Mouse (Mus musculus) spleen, adult 2 months (tissue): ENCODE results near the gene Rasgef1b. TPM values are rescaled to one million over a fixed set of nuclear protein-coding genes. Genes with fewer than 3 reads are reported as not detected.

Experiments used
- DNase-seq, 2 experiments: peaks; one replicate each; pipeline versions ENCODE4 v3.0.0 to v3.0.0-alpha.2; 2012 to 2021; ENCODE audit warnings: low spot score in 2 of 2, low read depth in 1 of 2
- H3K27ac ChIP-seq: fragments of 200-500 bp; 2 replicates; pipeline ENCODE4 v1.5.1; 2012; ENCODE audit warnings: low read length, inconsistent platforms; ENCODE audit not compliant: insufficient read depth
- H3K27me3 ChIP-seq: fragments of 200-500 bp; 2 replicates; pipeline ENCODE4 v1.6.1; 2012; ENCODE audit warnings: mild to moderate bottlenecking, moderate library complexity, low read length, inconsistent platforms; ENCODE audit not compliant: control insufficient read depth, insufficient read depth
- H3K36me3 ChIP-seq: fragments of 200-500 bp; 2 replicates; pipeline ENCODE4 v1.6.1; 2012; ENCODE audit warnings: mild to moderate bottlenecking, low read length, inconsistent platforms; ENCODE audit not compliant: control insufficient read depth, insufficient read depth
- H3K4me1 ChIP-seq: fragments of 200-500 bp; 2 replicates; pipeline ENCODE4 v1.6.1; 2011; ENCODE audit warnings: inconsistent platforms; ENCODE audit not compliant: control insufficient read depth, insufficient read depth, insufficient read length
- H3K4me3 ChIP-seq: fragments of 200-500 bp; 2 replicates; pipeline ENCODE4 v1.5.1; 2011; ENCODE audit warnings: mild to moderate bottlenecking, inconsistent platforms; ENCODE audit not compliant: insufficient read depth, insufficient read length; ENCODE audit errors: extremely low read depth
- CTCF ChIP-seq: fragments of 200-500 bp; IDR thresholded peaks from 2 replicates; pipeline ENCODE4 v1.5.1; 2011; ENCODE audit warnings: mild to moderate bottlenecking, inconsistent platforms; ENCODE audit not compliant: insufficient read depth, insufficient read length, insufficient replicate concordance; ENCODE audit errors: extremely low read depth
- POLR2A ChIP-seq: fragments of 200-500 bp; IDR thresholded peaks from 2 replicates; pipeline ENCODE4 v1.6.1; 2011; ENCODE audit warnings: low read depth, low read length, inconsistent platforms
- WGBS: fragments of 180-500 bp; shearing (Covaris S2); methylation state at CpG from one replicate; pipeline ENCODE4 v1.1.7; 2018; 5-methylcytosine and 5-hydroxymethylcytosine counted together
- polyA plus RNA-seq: library from polyadenylated mRNA; depleted of rRNA; stranded (reverse); fragments of >200 nt; gene quantifications from 2 replicates; pipeline ENCODE4 v1.2.3, GENCODE M21; 2012

Rasgef1b gene
- polyA plus RNA-seq, 1 experiment, result 13.9 TPM

DNA sequence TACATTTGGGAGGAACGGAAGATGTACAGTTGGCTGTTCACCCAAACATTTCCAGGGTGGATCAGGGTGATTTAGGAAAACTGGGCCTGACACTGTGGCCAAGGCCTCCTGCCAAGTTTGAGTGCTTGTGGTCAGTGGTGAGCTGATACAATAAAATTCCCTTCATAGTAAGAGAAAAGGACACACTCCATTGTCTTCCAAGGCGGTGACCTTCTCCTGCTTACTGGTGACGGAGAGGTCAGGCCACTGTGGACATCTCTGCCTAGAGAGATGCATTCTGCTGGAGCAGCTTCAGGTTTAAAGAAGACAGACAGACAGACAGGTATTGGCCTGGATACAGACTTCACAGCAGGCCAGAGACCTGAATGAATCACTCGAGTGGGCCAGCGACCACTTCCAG lies 340.7 kb downstream of the Rasgef1b start:
- no peak for DNase-seq
- H3K27ac ChIP-seq, result no peak overlapping the region; the same call in 1 of the 2 replicates
- no peak for TF ChIP-seq POLR2A
- TF ChIP-seq CTCF, result no peak
- H3K4me1 ChIP-seq, result peaks cover 20% of the 10 kb centered on the region
- no peak overlapping the region for H3K4me3 ChIP-seq
- WGBS, result 84% methylated on average over 5 of the region's 5 CpGs
- H3K36me3 ChIP-seq, result no peaks in the 10 kb centered on the region
- no peaks in the 10 kb centered on the region for H3K27me3 ChIP-seq

DNA sequence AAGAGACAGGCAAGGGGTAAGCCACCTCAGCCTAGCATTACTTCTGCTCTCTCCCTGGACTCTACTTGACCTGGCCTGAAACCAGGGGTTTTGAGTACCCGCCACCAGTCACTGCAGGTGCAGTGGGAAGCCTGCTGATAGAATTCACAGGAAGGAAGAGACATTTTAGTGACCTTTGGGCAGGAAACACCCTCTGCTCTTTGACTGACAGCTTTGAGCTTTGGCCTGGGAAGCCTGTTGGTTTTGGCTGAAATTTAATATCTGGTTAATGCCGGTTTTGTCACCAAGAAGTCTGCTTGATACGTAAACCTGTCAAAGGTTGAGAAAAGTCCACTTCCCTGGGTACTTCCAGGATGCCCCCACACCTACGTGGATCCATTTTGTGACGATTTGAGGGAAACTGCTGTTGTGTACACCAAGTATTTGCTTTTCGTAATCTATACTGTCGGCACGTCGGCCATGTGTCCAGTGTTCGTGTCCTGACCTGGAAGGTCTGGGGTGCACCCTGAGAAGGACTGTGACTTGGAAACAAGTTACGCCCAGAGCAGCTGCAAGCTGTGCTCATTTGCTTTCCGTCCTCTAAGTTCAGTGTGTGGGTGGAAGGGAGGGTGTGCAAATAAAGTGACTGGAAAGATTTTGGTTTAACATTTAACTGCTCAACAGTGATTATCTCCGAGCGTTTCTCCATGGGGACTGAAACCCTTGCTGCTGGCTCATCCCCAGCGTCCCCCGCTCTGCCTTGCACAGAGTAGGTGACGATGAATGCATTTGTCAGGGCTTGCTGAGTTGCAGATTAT lies 341.5 kb downstream of the Rasgef1b start:
- H3K4me1 ChIP-seq, result peaks cover 22% of the 10 kb centered on the region
- WGBS, result 74% methylated on average over 17 of the region's 17 CpGs
- no peak for DNase-seq
- H3K36me3 ChIP-seq, result no peaks in the 10 kb centered on the region
- TF ChIP-seq CTCF (no peak), POLR2A (no peak)
- peak overlapping the region; percentile 69 for H3K27ac ChIP-seq
- no peaks in the 10 kb centered on the region for H3K27me3 ChIP-seq
- no peak overlapping the region for H3K4me3 ChIP-seq

DNA sequence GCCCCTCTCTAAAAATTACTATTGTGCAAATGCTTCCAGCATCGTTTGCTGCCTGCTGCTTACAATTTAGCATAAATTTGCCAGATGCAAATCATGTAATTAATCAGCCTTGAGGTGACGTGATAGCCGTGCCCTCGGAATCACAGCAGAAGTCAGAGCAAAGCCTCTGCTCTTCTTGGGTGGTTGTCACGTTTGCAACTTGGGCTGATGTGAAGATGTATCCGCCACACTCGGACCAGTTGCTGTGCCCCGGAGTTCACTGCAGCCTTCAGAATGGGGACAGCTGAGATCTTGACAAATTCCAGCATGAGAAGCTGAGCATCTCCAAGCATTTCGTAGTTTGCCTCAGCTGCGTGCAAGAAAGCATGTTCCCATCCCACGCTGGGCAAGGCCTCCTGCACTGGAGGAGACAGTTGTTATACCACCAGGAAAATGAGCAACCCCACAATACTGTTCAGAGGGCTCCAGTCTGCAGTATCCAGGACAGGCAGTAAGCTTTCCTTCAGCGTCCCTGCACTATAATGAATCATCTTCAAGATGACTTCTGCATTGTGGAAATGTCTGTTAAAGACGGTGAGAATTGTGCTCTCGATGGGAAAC lies 342.5 kb downstream of the Rasgef1b start:
- no peak for TF ChIP-seq CTCF
- TF ChIP-seq POLR2A, result no peak
- Histone ChIP-seq H3K4me3 (no peak overlapping the region; the same call in 1 of the 2 replicates), H3K27ac (peak overlapping the region; percentile 2), H3K4me1 (peaks cover 27% of the 10 kb centered on the region), H3K27me3 (no peaks in the 10 kb centered on the region), H3K36me3 (no peaks in the 10 kb centered on the region)
- DNase-seq, result no peak
- 83% methylated on average over 14 of the region's 14 CpGs for WGBS

DNA sequence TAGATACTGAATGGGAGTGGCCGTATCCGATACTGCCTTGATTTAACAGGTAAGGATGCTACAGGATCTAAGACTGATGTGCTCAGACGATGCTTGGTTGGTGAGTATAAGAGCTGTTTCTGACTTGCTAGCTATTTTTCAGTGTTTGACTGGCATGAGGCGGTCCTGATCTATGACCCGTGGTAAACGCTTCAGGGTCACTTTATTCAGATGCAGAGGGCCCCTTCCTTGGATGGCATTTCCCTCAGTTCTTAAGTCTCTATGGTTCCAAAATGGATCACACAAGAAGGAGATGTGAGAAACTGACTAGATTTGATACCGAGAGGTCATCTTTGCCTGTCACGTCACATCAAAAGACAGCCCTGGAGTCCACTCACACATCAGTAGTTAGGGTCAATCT lies 343.1 kb downstream of the Rasgef1b start:
- no peak overlapping the region for H3K4me3 ChIP-seq
- H3K27ac ChIP-seq, result no peak overlapping the region
- WGBS, result 92% methylated on average over 8 of the region's 8 CpGs
- no peaks in the 10 kb centered on the region for H3K27me3 ChIP-seq
- TF ChIP-seq POLR2A, result no peak
- no peak for TF ChIP-seq CTCF
- DNase-seq, result no peak
- H3K4me1 ChIP-seq, result peaks cover 30% of the 10 kb centered on the region
- H3K36me3 ChIP-seq, result no peaks in the 10 kb centered on the region

DNA sequence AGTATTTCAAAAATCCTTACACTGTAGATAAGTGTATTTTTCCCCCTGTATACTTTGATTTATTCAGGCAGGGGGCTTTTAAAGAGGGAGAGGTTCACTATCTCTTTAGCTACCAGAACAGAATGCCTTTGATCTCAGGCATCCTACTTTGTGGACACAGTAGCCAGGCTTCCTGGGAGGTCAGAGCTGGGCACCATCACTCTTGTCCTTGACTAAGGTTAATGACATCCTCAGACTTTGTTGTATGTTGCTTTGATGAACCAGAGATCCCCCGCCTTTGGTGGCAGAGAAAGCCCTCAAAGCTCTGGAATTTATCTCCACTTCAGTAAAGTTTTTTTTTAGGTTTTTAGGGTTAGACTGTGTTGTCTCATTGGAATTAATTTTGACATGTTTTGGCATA lies 343.8 kb downstream of the Rasgef1b start:
- 80% methylated on average over 1 of the region's 1 CpGs for WGBS
- Histone ChIP-seq H3K27ac (no peak overlapping the region), H3K27me3 (no peaks in the 10 kb centered on the region), H3K4me1 (peaks cover 34% of the 10 kb centered on the region), H3K4me3 (no peak overlapping the region), H3K36me3 (no peaks in the 10 kb centered on the region)
- TF ChIP-seq POLR2A (no peak), CTCF (no peak)
- DNase-seq, result no peak

DNA sequence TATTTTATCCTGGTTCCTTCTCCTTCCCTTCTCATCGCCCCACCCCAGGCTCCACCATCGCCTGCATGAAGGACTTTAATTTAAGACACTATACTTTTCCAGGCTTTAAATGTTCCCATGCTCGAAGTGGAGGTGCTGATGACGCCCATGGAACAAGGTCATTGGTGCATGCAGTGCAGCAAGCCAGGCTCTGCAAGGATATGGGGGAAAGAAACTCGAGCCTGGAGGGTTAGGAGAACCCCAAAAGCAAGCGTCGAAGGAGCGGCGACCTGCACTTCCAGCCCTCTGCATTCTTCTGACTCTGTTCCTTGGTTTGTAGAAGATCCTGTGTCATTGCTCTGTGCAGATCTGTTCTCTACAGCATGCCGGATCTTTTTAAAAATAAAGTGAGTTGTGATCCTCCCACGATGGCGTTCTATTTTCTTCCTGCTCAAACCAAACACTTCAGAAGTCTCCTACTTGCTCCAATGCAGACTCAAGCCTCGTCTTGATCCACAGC lies 345.0 kb downstream of the Rasgef1b start:
- 86% methylated on average over 13 of the region's 13 CpGs for WGBS
- H3K4me3 ChIP-seq, result no peak overlapping the region

More for the DNA sequence above, 345.0 kb downstream of the Rasgef1b start:
- H3K27ac ChIP-seq, result no peak overlapping the region
- peaks cover 40% of the 10 kb centered on the region for H3K4me1 ChIP-seq
- DNase-seq, result no peak
- no peaks in the 10 kb centered on the region for H3K36me3 ChIP-seq
- no peaks in the 10 kb centered on the region for H3K27me3 ChIP-seq
- TF ChIP-seq POLR2A (no peak), CTCF (no peak)
